Mouse (Mus musculus): ENCODE measurements around the gene Kif1c. TPM values are rescaled to one million over a fixed set of nuclear protein-coding genes. Genes with fewer than 3 reads are reported as not detected.
A peak's percentile ranks its signal among the peaks of the same experiment; 100 is the strongest.
"Not testable (repeated sequence)": the region's sequence is repeated elsewhere in the genome, so short reads cannot be mapped to it uniquely, and the experiment has no call there.

Gene Kif1c
- total RNA-seq, 2 experiments from 2014 or later, result 0.58 to 2.8 TPM

GRCm38 (mm10) chr11:70730427-70731038 lies 30.2 kb downstream of the Kif1c start:
- ATAC-seq (replicated peaks; ENCODE audit: low FRiP score, poor library complexity, severe bottlenecking), result no peak

GRCm38 (mm10) chr11:70731178-70731577 lies 30.8 kb downstream of the Kif1c start:
- ATAC-seq (replicated peaks; ENCODE audit: low FRiP score, poor library complexity, severe bottlenecking), result no peak

GRCm38 (mm10) chr11:70733256-70733655 lies 32.9 kb downstream of the Kif1c start:
- no peak for ATAC-seq (replicated peaks; ENCODE audit: low FRiP score, poor library complexity, severe bottlenecking)

GRCm38 (mm10) chr11:70737749-70738148 lies 37.4 kb downstream of the Kif1c start:
- ATAC-seq (replicated peaks; ENCODE audit: low FRiP score, poor library complexity, severe bottlenecking), result no peak

GRCm38 (mm10) chr11:70741603-70742002 lies 41.3 kb downstream of the Kif1c start:
- no peak for ATAC-seq (replicated peaks; ENCODE audit: low FRiP score, poor library complexity, severe bottlenecking)

- ATAC-seq (replicated peaks; ENCODE audit: low FRiP score, poor library complexity, severe bottlenecking), result no peak
These were observed 41.8 kb downstream of the Kif1c start for GRCm38 (mm10) chr11:70742117-70742516.

- no peak for ATAC-seq (replicated peaks; ENCODE audit: low FRiP score, poor library complexity, severe bottlenecking)
These were observed 42.5 kb downstream of the Kif1c start for GRCm38 (mm10) chr11:70742581-70743459.

- no peak for ATAC-seq (replicated peaks; ENCODE audit: low FRiP score, poor library complexity, severe bottlenecking)
These were observed 45.3 kb downstream of the Kif1c start for GRCm38 (mm10) chr11:70745636-70746035.

GRCm38 (mm10) chr11:70747876-70748545 lies 47.7 kb downstream of the Kif1c start:
- no peak for ATAC-seq (replicated peaks; ENCODE audit: low FRiP score, poor library complexity, severe bottlenecking)

- ATAC-seq (replicated peaks; ENCODE audit: low FRiP score, poor library complexity, severe bottlenecking), result no peak
These were observed 52.1 kb downstream of the Kif1c start for GRCm38 (mm10) chr11:70752337-70753017.

GRCm38 (mm10) chr11:70753146-70753545 lies 52.8 kb downstream of the Kif1c start:
- no peak for ATAC-seq (replicated peaks; ENCODE audit: low FRiP score, poor library complexity, severe bottlenecking)

- no peak for ATAC-seq (replicated peaks; ENCODE audit: low FRiP score, poor library complexity, severe bottlenecking)
These were observed 54.1 kb downstream of the Kif1c start for GRCm38 (mm10) chr11:70754476-70754875.

- ATAC-seq (replicated peaks; ENCODE audit: low FRiP score, poor library complexity, severe bottlenecking), result no peak
These were observed 54.6 kb downstream of the Kif1c start for GRCm38 (mm10) chr11:70754958-70755357.

GRCm38 (mm10) chr11:70755645-70756044 lies 55.3 kb downstream of the Kif1c start:
- ATAC-seq (replicated peaks; ENCODE audit: low FRiP score, poor library complexity, severe bottlenecking), result peak; percentile 87

- not testable (repeated sequence) for ATAC-seq (replicated peaks; ENCODE audit: low FRiP score, poor library complexity, severe bottlenecking)
These were observed 60.1 kb downstream of the Kif1c start for GRCm38 (mm10) chr11:70760446-70760845.

- no peak for ATAC-seq (replicated peaks; ENCODE audit: low FRiP score, poor library complexity, severe bottlenecking)
These were observed 62.3 kb downstream of the Kif1c start for GRCm38 (mm10) chr11:70762641-70763040.

- 0 out of 2 replicates have a peak, but pooled peaks have one; percentile 11 for ATAC-seq (replicated peaks; ENCODE audit: low FRiP score, poor library complexity, severe bottlenecking)
These were observed 63.2 kb downstream of the Kif1c start for GRCm38 (mm10) chr11:70763582-70763935.

- ATAC-seq (replicated peaks; ENCODE audit: low FRiP score, poor library complexity, severe bottlenecking), result peak; percentile 81
These were observed 63.8 kb downstream of the Kif1c start, which contains the start of gene Zfp3 for GRCm38 (mm10) chr11:70763936-70764808. Gene Zfp3, plus strand, starts transcription at chr11:70764209.

- ATAC-seq (replicated peaks; ENCODE audit: low FRiP score, poor library complexity, severe bottlenecking), result no peak
These were observed 65.6 kb downstream of the Kif1c start for GRCm38 (mm10) chr11:70765776-70766445.

All from erythroblast, adult 5-6 weeks (primary cell).